Mouse (Mus musculus): Measurements from ENCODE around the gene Vmn1r62.
"Not testable (repeated sequence)": the region's sequence is repeated elsewhere in the genome, so short reads cannot be mapped to it uniquely, and the experiment has no call there.

The Vmn1r62 gene

GRCm38 (mm10) chr7:5673331-5673730 lies at the start of gene Vmn1r62:
Gene Vmn1r62, plus strand, starts transcription at chr7:5673631.
- not testable (repeated sequence) for DNase-seq (ENCODE audit: low read depth, low spot score)
